Mouse (Mus musculus) natural killer cell, adult 2 months (primary cell): ENCODE measurements around the gene Ppm1l.

Experiments used
- DNase-seq, 2 experiments: peaks; one replicate each; pipeline ENCODE4 v3.0.0; 2022; ENCODE audit warnings: low spot score in 2 of 2

Ppm1l gene

DNA sequence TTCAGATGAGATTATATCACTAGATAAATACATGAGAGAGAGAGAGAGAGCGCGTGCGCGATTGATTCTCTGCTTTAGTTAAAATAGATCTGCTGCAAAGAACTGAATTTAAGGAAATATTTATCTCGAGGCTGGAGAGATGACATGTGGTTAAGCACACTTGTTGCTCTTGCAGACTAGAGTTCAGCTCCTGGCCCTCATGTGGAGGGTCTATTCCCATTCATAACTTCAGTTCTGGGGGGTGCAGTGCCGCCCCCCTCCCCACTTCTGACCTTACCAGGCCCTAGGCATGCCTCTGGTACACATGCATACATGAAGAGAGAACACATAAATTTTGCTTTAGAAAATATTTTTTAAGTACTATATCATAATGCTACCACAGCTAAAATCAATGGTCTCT is 280.6 kb downstream of the Ppm1l start:
- DNase-seq, result no peak

DNA sequence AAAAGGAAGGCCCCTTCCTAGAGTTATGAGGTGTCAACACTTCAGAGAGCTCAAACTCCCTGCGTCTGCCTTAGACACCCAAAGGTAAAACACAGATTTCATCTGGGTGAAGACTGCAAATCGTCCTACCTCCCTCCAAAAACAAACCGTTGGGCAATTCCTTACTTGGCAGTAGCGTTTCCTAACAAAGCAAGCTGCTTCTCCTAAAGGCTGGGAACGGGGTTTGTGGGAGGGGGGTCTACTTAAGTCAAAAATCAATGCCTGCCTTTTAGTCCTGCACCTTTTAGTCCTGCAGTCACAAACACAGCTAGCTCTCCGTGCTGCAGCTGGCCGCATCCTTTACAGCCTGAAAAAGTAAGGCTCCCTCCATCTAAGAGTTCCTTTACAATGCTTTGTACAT is 281.2 kb downstream of the Ppm1l start:
- no peak for DNase-seq

DNA sequence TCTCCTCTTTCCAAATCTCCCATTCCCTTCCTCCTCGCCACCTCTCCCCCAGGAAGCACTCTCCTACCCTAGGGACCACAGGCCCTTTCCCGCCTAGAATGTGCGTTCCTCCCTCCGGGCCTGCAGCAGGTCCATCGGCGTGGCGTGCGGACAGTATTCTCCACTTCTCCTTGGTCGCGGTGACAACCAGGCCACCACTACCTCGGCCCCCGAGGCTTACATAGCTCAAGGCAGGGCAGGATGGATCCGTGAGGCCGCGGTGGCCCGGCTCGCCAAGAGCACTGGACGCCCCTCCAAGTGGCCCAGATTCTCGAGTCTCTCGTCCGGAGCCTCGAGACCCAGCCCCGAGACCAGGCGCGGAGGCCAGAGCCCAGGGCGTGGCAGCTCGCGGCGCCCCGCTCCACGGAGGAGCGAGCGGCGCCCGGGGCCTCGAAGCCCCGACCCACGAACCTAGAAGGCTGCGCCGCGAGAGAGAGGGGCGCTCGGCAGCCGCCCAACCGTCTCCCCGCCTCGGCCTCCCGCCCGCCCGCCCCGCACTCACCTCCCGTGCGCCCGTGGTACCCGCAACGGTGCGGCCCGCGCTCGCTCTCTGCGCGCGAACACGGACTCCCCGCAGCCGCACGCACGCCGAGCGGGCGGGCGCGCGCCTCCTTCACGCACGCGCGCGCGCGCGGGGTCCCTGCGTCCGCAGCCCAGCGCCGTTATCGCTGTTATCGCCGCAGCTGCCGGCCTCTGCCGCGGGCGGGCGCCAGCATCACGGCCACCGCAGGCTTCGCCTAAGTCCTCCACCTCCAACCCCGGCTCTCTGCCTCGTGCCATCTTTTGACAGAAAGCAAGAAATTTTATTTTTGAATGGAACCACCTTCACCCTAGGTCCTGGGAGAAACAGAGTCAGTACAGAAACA is 281.9 kb downstream of the Ppm1l start, which contains the start of gene B3galnt1:
B3galnt1 (minus strand) TSS at position 700 of the 905 bp plus-strand sequence.
- DNase-seq, result no peak

DNA sequence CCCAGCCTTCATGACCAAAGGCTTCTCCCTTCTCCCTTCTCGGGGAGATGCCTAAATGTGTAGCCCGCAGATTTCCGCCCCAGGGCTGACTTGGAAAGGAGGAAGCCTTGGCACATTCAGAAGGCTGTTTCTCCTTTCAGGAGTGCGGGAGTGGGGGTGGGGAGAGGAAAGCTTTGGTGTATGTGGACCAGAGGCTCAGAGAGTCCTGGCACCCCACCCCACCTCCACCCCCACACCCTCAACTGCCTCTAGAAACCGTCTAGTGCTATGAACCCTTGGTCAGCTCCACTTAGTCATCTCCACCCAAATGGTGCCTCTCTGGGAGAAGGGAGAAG is 282.5 kb downstream of the Ppm1l start:
- no peak for DNase-seq

DNA sequence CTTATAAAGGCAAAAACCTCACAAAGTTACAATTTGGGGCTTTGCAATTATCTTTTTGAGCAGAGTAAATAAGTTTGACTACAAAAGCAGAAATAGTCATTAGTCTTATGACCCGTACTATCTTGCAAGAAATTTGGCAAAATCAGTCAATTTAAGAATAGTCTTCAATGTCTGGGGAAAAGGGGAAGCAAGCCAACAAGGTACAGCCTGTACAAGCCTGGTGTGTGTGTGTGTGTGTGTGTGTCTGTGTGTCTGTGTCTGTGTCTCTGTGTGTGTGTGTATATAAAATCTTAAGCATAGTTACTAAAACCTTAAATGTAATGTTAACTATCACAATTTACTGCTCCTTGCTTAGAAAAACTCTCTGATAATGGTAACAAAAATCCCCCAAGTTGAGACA is 290.3 kb downstream of the Ppm1l start:
- no peak for DNase-seq

DNA sequence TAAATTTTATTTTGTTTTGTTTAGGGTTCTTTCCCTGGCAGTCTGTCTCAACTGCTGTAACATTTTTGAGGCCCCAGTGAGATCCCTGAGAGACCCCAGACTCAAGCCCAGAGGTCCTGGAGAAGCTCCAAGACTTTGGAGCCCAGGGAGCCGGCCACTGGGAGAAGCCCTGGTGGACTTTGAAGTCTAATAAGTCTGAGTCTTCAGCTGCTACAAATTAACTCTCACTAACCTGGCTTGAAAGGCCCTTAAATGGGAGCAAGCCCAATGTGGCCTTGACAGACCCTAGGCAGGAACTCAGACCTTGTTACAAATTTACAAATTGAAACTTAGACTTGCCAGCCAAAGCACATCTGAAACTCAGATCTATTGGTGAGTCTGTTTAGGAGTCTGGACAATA is 290.8 kb downstream of the Ppm1l start:
- DNase-seq, result no peak

DNA sequence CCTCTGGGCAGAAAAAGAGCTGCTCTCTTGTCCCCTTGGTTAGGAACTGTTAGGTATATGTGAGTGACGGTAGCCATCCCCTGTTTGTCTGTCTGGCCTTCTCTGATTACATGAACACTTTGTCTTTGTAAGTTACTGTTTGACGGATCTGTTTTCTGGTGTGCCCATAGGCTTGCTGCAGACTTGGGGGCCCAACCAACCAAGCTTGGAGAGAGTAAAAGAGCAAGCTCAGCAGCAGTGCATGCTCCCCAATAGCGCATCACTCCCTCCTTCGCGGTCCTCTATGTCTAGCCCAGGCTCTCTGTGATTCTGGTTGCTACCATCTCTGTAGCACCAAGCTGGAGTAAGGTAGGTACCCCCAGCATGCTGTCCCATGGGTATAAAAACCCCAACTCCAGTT is 291.2 kb downstream of the Ppm1l start:
- no peak for DNase-seq
